ENCODE assay signal across 9 mouse cellular contexts in the genomic region with DNA sequence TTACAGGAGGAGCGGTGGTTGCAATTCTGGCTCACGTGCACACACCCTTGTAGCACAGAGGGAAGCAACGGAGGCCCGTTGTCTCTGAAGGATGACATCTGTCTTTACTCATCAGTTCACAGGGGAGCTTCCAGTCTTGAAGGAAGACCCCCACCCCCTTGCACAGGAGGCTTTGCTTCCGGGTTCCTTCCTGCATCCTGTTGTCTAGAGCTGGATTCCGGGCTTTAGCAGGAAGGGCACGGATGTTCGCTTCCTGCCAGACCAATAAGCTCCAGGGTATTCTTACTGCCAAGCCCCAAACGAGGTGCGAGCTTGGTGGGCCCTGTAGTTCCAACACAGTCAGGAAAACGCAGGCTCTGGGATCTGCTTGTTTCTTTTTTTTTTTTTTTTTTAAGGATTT. TPM values are rescaled to one million over a fixed set of nuclear protein-coding genes. Genes with fewer than 3 reads are reported as not detected.
DNase-seq lines count a peak whose midpoint lies in the region; ATAC-seq and TF ChIP-seq lines count a peak whose summit lies in the region.
"Had no signal": no experiment of that assay in that cellular context is flagged by ENCODE, and none has a peak within 500 bp of the region (broad histone marks: within the 10 kb centered on the region; RNA-seq: fewer than 3 reads in every experiment).

No protein-coding gene starts in this region.

- WGBS in liver, postnatal 0 days (ENCODE audit: insufficient replicate concordance): 45% methylated on average over 11 of the region's 11 CpGs
- WGBS in liver, embryonic 11.5 days: 56% methylated on average over 11 of the region's 11 CpGs
- WGBS in kidney, adult 2 months: 71% methylated on average over 11 of the region's 11 CpGs

- TF ChIP-seq EP300 in liver, postnatal 0 days (IDR thresholded peaks at IDR 0.05; ENCODE audit: low read depth): no peak

- H3K4me2 ChIP-seq in liver, postnatal 0 days (ENCODE audit: low read depth, low read length): no peak overlapping the region
- no peak overlapping the region for H3K4me2 ChIP-seq in liver, embryonic 11.5 days
- H3K4me2 ChIP-seq: limb, embryonic 15.5 days had no signal

- H3K4me1 ChIP-seq in liver, postnatal 0 days (ENCODE audit: insufficient read depth): no peaks in the 10 kb centered on the region
- H3K4me1 ChIP-seq in liver, embryonic 11.5 days (replicated peaks; ENCODE audit: control insufficient read depth, insufficient read depth, low read length): no peaks in the 10 kb centered on the region
- no peaks in the 10 kb centered on the region for H3K4me1 ChIP-seq in kidney, adult 2 months (ENCODE audit: control insufficient read depth, insufficient read depth, low read length)

- H3K9me3 ChIP-seq in liver, postnatal 0 days (ENCODE audit: low read length): no peaks in the 10 kb centered on the region
- H3K9me3 ChIP-seq in liver, embryonic 11.5 days (ENCODE audit: control insufficient read depth, low read length): no peaks in the 10 kb centered on the region
- H3K9me3 ChIP-seq: limb, embryonic 15.5 days had no signal

- TF ChIP-seq POLR2A in kidney, adult 2 months (IDR thresholded peaks at IDR 0.05; ENCODE audit: low read depth, low read length): no peak

- no peak overlapping the region for H3K9ac ChIP-seq in liver, postnatal 0 days (replicated peaks)
- H3K9ac ChIP-seq in liver, embryonic 11.5 days (ENCODE audit: low read depth, low read length): no peak overlapping the region
- H3K9ac ChIP-seq: limb, embryonic 15.5 days had no signal

- H3K4me3 ChIP-seq in liver, postnatal 0 days (ENCODE audit: low read depth, low read length): no peak overlapping the region
- H3K4me3 ChIP-seq in liver, embryonic 11.5 days (ENCODE audit: low read depth, low read length): no peak overlapping the region
- H3K4me3 ChIP-seq in kidney, adult 2 months (ENCODE audit: insufficient read depth, low read depth, low read length): no peak overlapping the region
- H3K4me3 ChIP-seq: limb, embryonic 15.5 days had no signal

- ATAC-seq in liver, postnatal 0 days: peak; percentile 56
- no peak for ATAC-seq in liver, embryonic 11.5 days (replicated peaks; ENCODE audit: low FRiP score)
- no peak for ATAC-seq in megakaryocyte-erythroid progenitor cell, adult 5-6 weeks (replicated peaks; ENCODE audit: low FRiP score, low TSS enrichment, poor library complexity, severe bottlenecking)

- H3K27me3 ChIP-seq in liver, postnatal 0 days (ENCODE audit: insufficient read depth, low read length): peaks cover 8% of the 10 kb centered on the region; the same call in 1 of the 2 replicates
- peaks cover 8% of the 10 kb centered on the region for H3K27me3 ChIP-seq in liver, embryonic 11.5 days (replicated peaks; ENCODE audit: control insufficient read depth, insufficient read depth, low read length)
- no peaks in the 10 kb centered on the region for H3K27me3 ChIP-seq in kidney, adult 2 months (replicated peaks; ENCODE audit: control insufficient read depth, insufficient read depth, low read length)
- H3K27me3 ChIP-seq: limb, embryonic 15.5 days had no signal

- H3K27ac ChIP-seq in liver, postnatal 0 days (ENCODE audit: low read depth): peak overlapping the region; percentile 9; the same call in 1 of the 2 replicates
- no peak overlapping the region for H3K27ac ChIP-seq in liver, embryonic 11.5 days (ENCODE audit: low read depth, low read length)
- no peak overlapping the region for H3K27ac ChIP-seq in kidney, adult 2 months (ENCODE audit: insufficient read depth, low read depth, low read length)
- H3K27ac ChIP-seq: limb, embryonic 15.5 days had no signal

- no peaks in the 10 kb centered on the region for H3K36me3 ChIP-seq in liver, postnatal 0 days (replicated peaks; ENCODE audit: insufficient read depth, low read length)
- no peaks in the 10 kb centered on the region for H3K36me3 ChIP-seq in liver, embryonic 11.5 days (ENCODE audit: control insufficient read depth, insufficient read depth, low read length)
- H3K36me3 ChIP-seq in kidney, adult 2 months (ENCODE audit: control insufficient read depth, insufficient read depth, low read length): no peaks in the 10 kb centered on the region
- H3K36me3 ChIP-seq: limb, embryonic 15.5 days had no signal

- peak; percentile 8 for DNase-seq in adrenal gland, postnatal 25 days
- DNase-seq in adrenal gland, adult 2 months: no peak
- peak; percentile 13 for DNase-seq in liver, postnatal 0 days
- DNase-seq in liver, embryonic 11.5 days (ENCODE audit: low spot score): no peak
- peak; percentile 75 for DNase-seq in kidney, adult 2 months
- DNase-seq in lung, postnatal 14 days: peak; percentile 42
- DNase-seq in B cell, adult 2 months: no peak

- no peak for TF ChIP-seq CTCF in liver, postnatal 0 days (IDR thresholded peaks at IDR 0.05; ENCODE audit: low read depth)
- no peak for TF ChIP-seq CTCF in kidney, adult 2 months (conservative IDR thresholded peaks at IDR 0.05; ENCODE audit: insufficient read depth, insufficient read length, low read depth, low read length)

RNA-seq across cellular contexts. Expression of a gene that starts 16.8 kb away (rescaled TPM):
- total RNA-seq in adrenal gland, postnatal 25 days (2021): 30.7 and 33.6 TPM in 2 replicates
- total RNA-seq in adrenal gland, adult 2 months (2021): 10 to 100 TPM; 18.4 to 26.0 TPM
- 46.5 and 52.4 TPM in 2 replicates for polyA plus RNA-seq in adrenal gland, adult 2 months (2012; rRNA removed)
- polyA plus RNA-seq in liver, postnatal 0 days (2015; fragmentation: Nextera tagmentation; extraction: Ambion mirVana): 0.58 and 0.75 TPM in 2 replicates
- polyA plus RNA-seq in liver, embryonic 11.5 days (2014; fragmentation: Nextera tagmentation; extraction: Ambion mirVana): 3.5 and 4.8 TPM in 2 replicates
- polyA plus RNA-seq in kidney, adult 2 months (2012; rRNA removed): 9.4 and 12.0 TPM in 2 replicates
- 4.6 and 9.4 TPM in 2 replicates for total RNA-seq in megakaryocyte-erythroid progenitor cell, adult 5-6 weeks (2014; fragmentation: Nextera tagmentation)
- total RNA-seq in megakaryocyte-erythroid progenitor cell, adult 5-6 weeks (2017): 3.0 and 7.0 TPM in 2 replicates

RNA-seq across cellular contexts. Expression of a gene that starts 17.8 kb away (rescaled TPM):
- 20.9 and 21.1 TPM in 2 replicates for total RNA-seq in adrenal gland, postnatal 25 days (2021)
- total RNA-seq in adrenal gland, adult 2 months (2021): 10 to 100 TPM; 17.5 to 25.5 TPM
- polyA plus RNA-seq in adrenal gland, adult 2 months (2012; rRNA removed): 18.3 and 18.8 TPM in 2 replicates
- polyA plus RNA-seq in liver, postnatal 0 days (2015; fragmentation: Nextera tagmentation; extraction: Ambion mirVana): 2.2 and 3.6 TPM in 2 replicates
- polyA plus RNA-seq in liver, embryonic 11.5 days (2014; fragmentation: Nextera tagmentation; extraction: Ambion mirVana): 16.2 and 16.7 TPM in 2 replicates
- polyA plus RNA-seq in kidney, adult 2 months (2012; rRNA removed): 14.0 and 15.0 TPM in 2 replicates
- total RNA-seq in megakaryocyte-erythroid progenitor cell, adult 5-6 weeks (2014; fragmentation: Nextera tagmentation): 15.7 and 23.7 TPM in 2 replicates
- total RNA-seq in megakaryocyte-erythroid progenitor cell, adult 5-6 weeks (2017): 6.2 and 15.9 TPM in 2 replicates

RNA-seq across cellular contexts. Expression of a gene that starts 59.0 kb away (rescaled TPM):
- total RNA-seq in adrenal gland, postnatal 25 days (2021): 85.5 and 96.0 TPM in 2 replicates
- 10 to 100 TPM; 70.2 to 71.5 TPM for total RNA-seq in adrenal gland, adult 2 months (2021)
- polyA plus RNA-seq in adrenal gland, adult 2 months (2012; rRNA removed): 104 and 124 TPM in 2 replicates
- polyA plus RNA-seq in liver, postnatal 0 days (2015; fragmentation: Nextera tagmentation; extraction: Ambion mirVana): 11.9 and 12.5 TPM in 2 replicates
- 45.3 and 50.3 TPM in 2 replicates for polyA plus RNA-seq in liver, embryonic 11.5 days (2014; fragmentation: Nextera tagmentation; extraction: Ambion mirVana)
- 85.0 and 86.5 TPM in 2 replicates for polyA plus RNA-seq in kidney, adult 2 months (2012; rRNA removed)
- 57.1 and 106 TPM in 2 replicates for total RNA-seq in megakaryocyte-erythroid progenitor cell, adult 5-6 weeks (2014; fragmentation: Nextera tagmentation)
- 14.6 and 28.7 TPM in 2 replicates for total RNA-seq in megakaryocyte-erythroid progenitor cell, adult 5-6 weeks (2017)

Comparison
In these comparisons a context has a peak if more than half of its experiments do, and no peak if none do; other contexts are left out.
1. DNase-seq: peak in adrenal gland, postnatal 25 days (single experiment), liver, postnatal 0 days (single experiment), kidney, adult 2 months (single experiment) and lung, postnatal 14 days (single experiment); none in adrenal gland, adult 2 months (single experiment), liver, embryonic 11.5 days (single experiment) and B cell, adult 2 months (0 of 2).